Mouse (Mus musculus) lung, embryonic 15.5 days (tissue): ENCODE results near the gene Alg14. TPM values are rescaled to one million over a fixed set of nuclear protein-coding genes. Genes with fewer than 3 reads are reported as not detected.

Experiments
- ATAC-seq: fragments of 200-750 bp; cut with Nextera tagmentation; 2 replicates; pipeline ENCODE4 v1.8.0; 2017; ENCODE audit warnings: moderate number of reproducible peaks, borderline replicate concordance; ENCODE audit not compliant: low FRiP score, low TSS enrichment; ENCODE audit errors: extremely low read depth
- H3K27ac ChIP-seq: fragments of 300-500 bp; sonication (generic); 2 replicates; pipeline ENCODE4 v1.5.1; 2015; ENCODE audit warnings: moderate library complexity, mild to moderate bottlenecking, inconsistent platforms
- H3K27me3 ChIP-seq: fragments of 300-500 bp; sonication (generic); 2 replicates; pipeline ENCODE4 v1.6.1; 2015; ENCODE audit warnings: inconsistent platforms
- H3K36me3 ChIP-seq: fragments of 300-500 bp; sonication (generic); 2 replicates; pipeline ENCODE4 v1.6.1; 2015; ENCODE audit warnings: inconsistent platforms
- H3K4me1 ChIP-seq: fragments of 300-500 bp; sonication (generic); 2 replicates; pipeline ENCODE4 v1.6.1; 2015; ENCODE audit warnings: inconsistent platforms
- H3K4me2 ChIP-seq: fragments of 300-500 bp; sonication (generic); 2 replicates; pipeline ENCODE4 v1.6.1; 2015; ENCODE audit warnings: inconsistent platforms, mild to moderate bottlenecking, moderate library complexity
- H3K4me3 ChIP-seq: fragments of 300-500 bp; sonication (generic); 2 replicates; pipeline ENCODE4 v1.5.1; 2015; ENCODE audit warnings: mild to moderate bottlenecking, inconsistent platforms
- H3K9ac ChIP-seq: fragments of 300-500 bp; sonication (generic); 2 replicates; pipeline ENCODE4 v1.6.1; 2015; ENCODE audit warnings: inconsistent platforms
- H3K9me3 ChIP-seq: fragments of 300-500 bp; sonication (generic); 2 replicates; pipeline ENCODE4 v1.6.1; 2016; ENCODE audit warnings: inconsistent platforms
- WGBS: fragments of 180-500 bp; shearing (Covaris S2); methylation state at CpG from one replicate; pipeline ENCODE4 v1.1.7; 2015; 5-methylcytosine and 5-hydroxymethylcytosine counted together
- polyA plus RNA-seq: library from polyadenylated mRNA; unstranded; fragments of >200 nt; fragmentation: Nextera tagmentation; extraction: Ambion mirVana; gene quantifications from 2 replicates; pipeline ENCODE4 v1.2.1, GENCODE M21; 2015

The Alg14 gene
- polyA plus RNA-seq, 1 experiment from 2014 or later: 44.5 TPM

DNA sequence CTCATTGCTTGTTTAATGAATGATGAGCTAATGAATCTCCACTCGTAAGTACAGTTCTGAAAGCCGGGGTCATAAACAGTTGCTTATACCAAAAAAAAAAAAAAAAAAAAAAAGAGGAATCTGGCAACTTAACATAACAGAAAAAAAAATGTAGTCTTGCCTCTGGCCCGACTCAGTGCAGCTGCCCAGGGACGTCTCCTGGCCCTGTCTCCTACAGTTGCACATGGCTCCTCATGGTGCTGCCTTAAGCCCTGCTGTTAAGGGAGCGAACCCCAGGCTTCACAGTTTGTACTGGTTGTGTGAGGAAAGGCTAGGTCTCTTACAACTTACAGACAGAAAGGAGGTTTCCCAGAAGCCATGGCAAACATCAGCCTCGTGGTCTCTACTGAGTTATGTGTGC is 22.6 kb downstream of the Alg14 start:
- no peaks in the 10 kb centered on the region for H3K27me3 ChIP-seq
- no peak overlapping the region for H3K4me3 ChIP-seq
- no peaks in the 10 kb centered on the region for H3K4me1 ChIP-seq
- H3K9me3 ChIP-seq: no peaks in the 10 kb centered on the region
- WGBS: 58% methylated on average over 6 of the region's 6 CpGs
- H3K36me3 ChIP-seq: no peaks in the 10 kb centered on the region
- H3K9ac ChIP-seq: no peak overlapping the region
- H3K4me2 ChIP-seq: no peak overlapping the region
- H3K27ac ChIP-seq: no peak overlapping the region
- no peak for ATAC-seq

DNA sequence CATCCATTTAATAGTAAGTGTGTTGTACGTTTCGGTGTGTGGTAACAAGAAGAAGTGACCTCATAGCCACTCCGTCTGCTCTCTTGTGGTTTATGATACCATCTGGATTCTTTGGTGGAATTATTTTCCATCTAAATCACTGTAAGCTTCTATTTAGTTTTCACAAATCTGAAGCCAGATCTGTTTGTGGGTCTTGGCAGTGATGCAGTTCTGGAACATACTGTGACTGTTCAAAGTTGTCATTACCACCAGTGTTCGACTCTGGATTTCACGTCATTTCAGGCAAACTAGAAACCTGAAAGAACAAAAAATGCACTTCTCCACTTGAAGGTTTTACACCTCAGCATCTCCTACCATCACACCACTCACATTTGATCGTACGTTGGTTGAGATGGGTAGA is 23.9 kb downstream of the Alg14 start:
- Histone ChIP-seq H3K27me3 (no peaks in the 10 kb centered on the region), H3K9me3 (no peaks in the 10 kb centered on the region), H3K4me2 (no peak overlapping the region), H3K4me1 (no peaks in the 10 kb centered on the region), H3K36me3 (no peaks in the 10 kb centered on the region), H3K9ac (no peak overlapping the region), H3K27ac (no peak overlapping the region), H3K4me3 (no peak overlapping the region)
- no peak for ATAC-seq
- WGBS: 93% methylated on average over 7 of the region's 7 CpGs

DNA sequence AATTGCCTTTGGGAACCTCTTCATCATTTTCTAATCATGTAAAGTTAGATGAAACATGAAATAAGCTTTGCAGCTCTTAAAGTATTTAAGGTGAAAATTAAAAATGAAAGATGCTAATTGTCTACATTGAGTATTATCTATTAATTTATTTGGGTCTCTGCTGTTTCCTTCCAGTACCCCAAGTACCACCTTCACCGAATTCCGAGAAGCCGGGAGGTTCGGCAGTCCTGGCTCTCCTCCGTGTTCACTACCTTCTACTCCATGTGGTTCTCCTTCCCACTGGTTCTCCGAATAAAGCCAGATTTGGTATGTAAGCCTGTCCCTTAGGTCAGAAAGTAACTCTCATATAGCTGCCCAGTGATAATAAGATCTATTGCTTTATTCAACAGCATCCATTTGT is 28.3 kb downstream of the Alg14 start:
- Histone ChIP-seq H3K4me3 (no peak overlapping the region), H3K27me3 (no peaks in the 10 kb centered on the region), H3K36me3 (peaks cover 3% of the 10 kb centered on the region; the same call in 1 of the 2 replicates), H3K27ac (no peak overlapping the region), H3K4me1 (no peaks in the 10 kb centered on the region), H3K9me3 (no peaks in the 10 kb centered on the region), H3K9ac (no peak overlapping the region), H3K4me2 (no peak overlapping the region)
- WGBS: 90% methylated on average over 6 of the region's 6 CpGs
- ATAC-seq: no peak

DNA sequence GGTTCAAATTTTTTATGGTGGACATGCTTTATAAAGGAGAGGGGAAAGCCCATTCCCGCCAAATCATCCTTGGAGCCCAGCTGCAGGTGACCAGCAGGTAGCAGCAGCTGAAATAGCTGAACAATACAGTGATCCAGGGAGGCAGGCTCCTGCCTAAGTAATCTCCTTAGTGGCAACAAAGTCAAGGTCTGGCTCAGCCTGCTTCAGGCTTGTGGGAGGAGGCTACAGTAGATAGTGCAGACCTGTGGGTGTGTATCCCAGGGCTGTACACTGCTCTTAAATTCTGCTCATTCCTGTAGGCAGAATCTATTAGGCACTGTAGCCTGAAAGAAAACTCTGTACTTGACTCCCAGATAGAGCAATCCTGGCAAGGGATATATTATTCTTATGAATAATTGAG is 29.3 kb downstream of the Alg14 start:
- Histone ChIP-seq H3K4me1 (no peaks in the 10 kb centered on the region), H3K27me3 (no peaks in the 10 kb centered on the region), H3K4me2 (no peak overlapping the region), H3K4me3 (no peak overlapping the region), H3K9me3 (no peaks in the 10 kb centered on the region), H3K27ac (no peak overlapping the region), H3K9ac (no peak overlapping the region), H3K36me3 (peaks cover 3% of the 10 kb centered on the region; the same call in 1 of the 2 replicates)
- no peak for ATAC-seq
- WGBS: 85% methylated on average over 1 of the region's 1 CpGs

DNA sequence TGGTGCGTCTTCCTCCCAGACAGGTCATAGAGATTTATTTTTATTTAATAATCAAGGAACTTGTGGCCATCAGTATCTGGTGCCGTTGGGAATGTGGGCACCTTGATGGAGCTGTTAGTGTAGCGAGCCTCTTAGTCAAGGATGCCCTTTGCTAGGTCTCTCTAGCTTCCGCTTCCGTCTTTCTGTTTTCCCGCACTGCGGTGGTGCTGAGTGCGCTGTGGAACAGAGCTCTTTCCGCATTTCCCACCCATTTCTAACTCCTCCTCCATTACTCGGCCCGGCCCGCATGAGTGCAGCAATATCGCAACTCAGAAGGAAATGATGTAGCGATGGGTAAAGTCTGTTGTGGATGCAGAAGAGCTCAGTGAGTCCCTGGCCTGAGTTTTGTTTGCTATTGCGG is 31.8 kb downstream of the Alg14 start:
- no peak overlapping the region for H3K27ac ChIP-seq
- no peak overlapping the region for H3K4me2 ChIP-seq
- no peaks in the 10 kb centered on the region for H3K4me1 ChIP-seq
- no peak for ATAC-seq
- 93% methylated on average over 15 of the region's 15 CpGs for WGBS
- no peak overlapping the region for H3K4me3 ChIP-seq
- no peaks in the 10 kb centered on the region for H3K27me3 ChIP-seq
- peaks cover 3% of the 10 kb centered on the region; the same call in 1 of the 2 replicates for H3K36me3 ChIP-seq
- H3K9me3 ChIP-seq: no peaks in the 10 kb centered on the region
- H3K9ac ChIP-seq: no peak overlapping the region

DNA sequence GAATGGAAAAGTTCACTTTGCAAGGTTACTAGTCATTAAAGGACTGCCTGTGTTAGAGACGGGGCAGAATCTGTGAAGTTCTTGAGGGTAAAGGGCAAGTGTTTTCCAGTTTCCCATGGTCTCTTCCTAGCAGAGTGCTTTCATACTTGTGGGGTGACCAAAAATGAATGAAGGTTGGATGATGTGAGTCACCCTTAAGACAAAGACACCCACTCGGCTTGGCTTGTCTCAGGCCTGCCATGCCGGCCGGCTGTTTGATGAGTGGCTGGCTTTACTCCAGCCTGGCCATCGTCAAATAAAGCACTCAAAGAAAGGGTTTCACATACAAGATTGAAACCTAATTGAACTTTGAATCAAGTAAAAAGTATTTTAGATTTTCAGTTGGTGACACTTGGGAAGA is 35.8 kb downstream of the Alg14 start:
- H3K4me3 ChIP-seq: no peak overlapping the region
- H3K27me3 ChIP-seq: no peaks in the 10 kb centered on the region
- no peak overlapping the region for H3K27ac ChIP-seq
- H3K9ac ChIP-seq: no peak overlapping the region
- WGBS: 58% methylated on average over 5 of the region's 5 CpGs
- H3K4me2 ChIP-seq: no peak overlapping the region
- H3K36me3 ChIP-seq: peaks cover 3% of the 10 kb centered on the region; the same call in 1 of the 2 replicates
- no peaks in the 10 kb centered on the region for H3K9me3 ChIP-seq
- no peak for ATAC-seq
- H3K4me1 ChIP-seq: peaks cover 15% of the 10 kb centered on the region

DNA sequence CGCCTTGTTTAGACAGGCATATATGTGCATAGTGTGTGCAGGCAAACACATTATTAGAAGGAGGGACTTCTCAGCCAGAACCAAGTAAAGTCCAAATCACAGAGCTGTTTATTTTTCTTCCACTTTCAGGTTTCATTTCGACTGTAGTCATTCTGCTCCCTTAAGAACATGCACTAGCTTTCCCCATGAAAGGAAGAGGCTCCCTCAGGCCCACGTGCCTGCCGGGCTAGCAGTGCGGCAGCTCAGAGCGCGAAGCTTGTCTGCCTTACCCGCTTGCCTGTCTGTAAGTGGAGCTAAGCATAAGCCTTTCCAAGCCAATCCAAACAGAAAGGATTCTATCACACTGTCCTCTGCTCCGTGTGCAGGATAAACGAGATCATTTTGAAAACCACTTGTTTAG is 38.1 kb downstream of the Alg14 start:
- H3K27ac ChIP-seq: no peak overlapping the region
- peaks cover 15% of the 10 kb centered on the region for H3K4me1 ChIP-seq
- no peak for ATAC-seq
- H3K9ac ChIP-seq: no peak overlapping the region
- H3K4me2 ChIP-seq: no peak overlapping the region
- H3K27me3 ChIP-seq: no peaks in the 10 kb centered on the region
- H3K9me3 ChIP-seq: no peaks in the 10 kb centered on the region
- 52% methylated on average over 10 of the region's 10 CpGs for WGBS
- H3K36me3 ChIP-seq: no peaks in the 10 kb centered on the region
- H3K4me3 ChIP-seq: no peak overlapping the region

DNA sequence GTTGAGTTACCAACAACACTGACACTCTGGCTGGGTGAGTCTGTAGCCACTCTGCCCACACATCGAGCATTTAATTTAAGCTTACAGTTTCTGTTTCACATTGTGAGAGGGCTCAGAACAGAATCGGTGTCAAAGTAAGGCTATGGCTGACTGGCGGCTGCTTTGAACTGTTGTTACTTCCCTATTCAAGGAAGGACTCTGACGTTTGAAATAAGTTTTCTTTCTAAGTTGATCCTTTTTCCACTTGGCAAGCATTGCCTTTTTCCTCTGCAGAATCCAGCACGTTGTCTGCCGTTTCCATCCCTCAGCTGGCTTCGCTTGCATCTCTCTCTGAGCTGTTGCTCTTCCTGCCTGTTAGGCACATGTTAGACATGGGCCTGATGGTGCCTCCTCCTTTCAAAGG is 38.7 kb downstream of the Alg14 start:
- ATAC-seq: no peak
- no peak overlapping the region for H3K4me3 ChIP-seq
- no peaks in the 10 kb centered on the region for H3K27me3 ChIP-seq
- H3K27ac ChIP-seq: 0 out of 2 replicates have a peak overlapping the region, but pooled peaks have one; percentile 33
- H3K9ac ChIP-seq: no peak overlapping the region
- no peak overlapping the region for H3K4me2 ChIP-seq
- H3K9me3 ChIP-seq: no peaks in the 10 kb centered on the region
- H3K4me1 ChIP-seq: peaks cover 15% of the 10 kb centered on the region
- H3K36me3 ChIP-seq: no peaks in the 10 kb centered on the region
- WGBS: 56% methylated on average over 7 of the region's 7 CpGs

DNA sequence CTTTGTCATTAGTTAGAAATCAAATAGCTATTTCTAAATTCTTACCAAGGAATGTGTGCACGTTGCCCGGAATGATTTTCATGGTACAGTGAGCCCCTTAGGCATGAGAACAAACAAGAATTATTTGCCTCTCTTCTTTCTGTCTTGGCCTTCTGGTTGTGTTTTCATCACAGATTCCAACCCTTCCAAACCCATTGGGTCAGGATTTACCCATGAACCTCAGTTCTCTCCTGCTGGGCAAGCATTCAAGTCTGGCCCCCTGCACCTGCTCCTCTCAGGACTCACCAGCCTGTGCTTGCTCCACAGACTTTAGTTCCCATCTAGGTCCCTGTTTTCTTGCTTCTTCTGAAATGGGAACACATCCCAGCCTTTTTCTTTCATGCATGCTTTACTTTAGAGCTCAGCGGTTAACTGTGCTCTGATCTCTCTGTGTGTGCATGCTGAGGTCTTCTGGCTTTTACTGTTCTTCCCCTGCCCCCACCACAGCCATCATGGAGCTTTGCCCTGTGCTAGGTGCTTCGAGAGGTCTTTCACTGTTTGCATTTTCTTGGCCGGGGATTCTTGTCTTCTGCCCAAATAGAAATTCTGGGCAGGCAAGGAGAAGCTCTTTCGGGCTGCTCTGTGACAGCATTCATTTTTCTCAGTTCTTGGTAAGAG is 44.8 kb downstream of the Alg14 start:
- no peak for ATAC-seq
- Histone ChIP-seq H3K9me3 (no peaks in the 10 kb centered on the region), H3K27me3 (no peaks in the 10 kb centered on the region), H3K4me1 (peaks cover 41% of the 10 kb centered on the region), H3K36me3 (no peaks in the 10 kb centered on the region), H3K4me2 (no peak overlapping the region), H3K27ac (no peak overlapping the region), H3K9ac (no peak overlapping the region), H3K4me3 (no peak overlapping the region)
- WGBS: 57% methylated on average over 6 of the region's 6 CpGs

DNA sequence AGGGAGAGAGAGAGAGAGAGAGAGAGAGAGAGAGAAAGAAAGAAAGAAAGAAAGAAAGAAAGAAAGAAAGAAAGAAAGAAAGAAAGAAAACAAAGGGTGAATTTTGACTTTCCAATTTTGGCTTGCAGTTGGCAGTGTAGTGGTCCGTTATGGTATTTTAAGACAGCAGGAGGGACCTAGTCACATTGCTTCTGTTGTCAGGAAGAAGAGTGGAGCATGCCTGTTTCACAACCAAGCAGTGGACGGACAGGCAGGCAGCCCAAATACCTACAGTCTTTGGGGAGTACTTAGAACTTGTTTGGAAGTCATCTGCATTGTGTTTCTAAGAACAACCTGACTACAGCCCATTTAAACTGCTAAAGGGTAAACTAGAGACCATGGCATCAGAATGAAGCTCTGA is 47.1 kb downstream of the Alg14 start:
- no peak for ATAC-seq
- H3K4me3 ChIP-seq: no peak overlapping the region
- H3K36me3 ChIP-seq: no peaks in the 10 kb centered on the region
- H3K4me1 ChIP-seq: peaks cover 41% of the 10 kb centered on the region
- 41% methylated on average over 2 of the region's 2 CpGs for WGBS
- H3K9me3 ChIP-seq: no peaks in the 10 kb centered on the region
- no peak overlapping the region for H3K4me2 ChIP-seq
- no peaks in the 10 kb centered on the region for H3K27me3 ChIP-seq
- H3K27ac ChIP-seq: peak overlapping the region; percentile 33; the same call in 1 of the 2 replicates
- H3K9ac ChIP-seq: no peak overlapping the region

DNA sequence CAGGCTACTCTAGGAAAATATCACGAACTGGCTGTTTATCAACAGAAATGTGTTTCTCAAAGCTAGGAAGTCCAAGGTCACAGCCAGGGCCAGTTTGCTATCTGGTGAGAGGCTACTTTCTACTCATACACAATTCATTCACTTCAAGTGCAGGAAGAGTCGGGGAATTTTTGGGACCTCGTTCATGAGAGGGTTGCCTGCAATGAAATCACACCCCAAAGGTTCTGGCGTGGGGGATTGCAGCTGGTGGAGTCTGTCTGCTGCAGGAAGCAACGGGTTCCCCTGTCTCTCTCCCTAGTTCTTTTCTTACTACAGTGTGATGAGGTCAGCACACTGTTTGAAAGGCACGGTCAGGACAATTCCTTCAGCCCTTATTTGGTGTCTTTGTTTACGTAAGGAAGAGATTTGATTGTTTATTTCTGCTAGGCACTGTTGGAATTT is 48.8 kb downstream of the Alg14 start:
- no peaks in the 10 kb centered on the region for H3K27me3 ChIP-seq
- H3K9ac ChIP-seq: no peak overlapping the region
- peak; percentile 78; the same call in 1 of the 2 replicates for ATAC-seq
- H3K27ac ChIP-seq: peak overlapping the region; percentile 89
- H3K4me1 ChIP-seq: peaks cover 55% of the 10 kb centered on the region
- 12% methylated on average over 7 of the region's 7 CpGs for WGBS
- no peak overlapping the region for H3K4me2 ChIP-seq
- no peaks in the 10 kb centered on the region for H3K9me3 ChIP-seq
- no peak overlapping the region for H3K4me3 ChIP-seq
- H3K36me3 ChIP-seq: no peaks in the 10 kb centered on the region

DNA sequence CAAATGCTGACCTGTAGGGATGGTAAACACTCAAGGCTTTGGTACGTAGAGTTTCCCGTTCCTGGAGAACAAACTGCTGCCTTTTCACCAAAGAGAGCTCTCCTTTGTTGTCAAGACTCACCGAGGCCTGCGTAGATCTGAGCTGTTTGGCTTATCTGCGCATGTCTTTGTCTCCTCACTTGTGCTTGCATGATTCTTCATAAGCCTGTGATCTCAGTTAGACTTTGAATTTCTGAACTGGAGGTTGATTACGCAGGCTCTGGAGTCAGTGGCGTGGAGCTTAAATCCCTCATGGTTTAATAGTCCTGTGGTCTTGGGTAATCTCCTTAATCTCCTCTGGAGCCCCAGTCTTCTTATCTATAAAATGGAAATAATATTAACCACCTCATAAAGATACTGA is 51.7 kb downstream of the Alg14 start:
- Histone ChIP-seq H3K27me3 (no peaks in the 10 kb centered on the region), H3K9ac (no peak overlapping the region), H3K36me3 (no peaks in the 10 kb centered on the region), H3K4me3 (no peak overlapping the region), H3K9me3 (no peaks in the 10 kb centered on the region), H3K27ac (no peak overlapping the region), H3K4me1 (peaks cover 41% of the 10 kb centered on the region), H3K4me2 (no peak overlapping the region)
- no peak for ATAC-seq
- 69% methylated on average over 7 of the region's 7 CpGs for WGBS
